Mouse (Mus musculus): ENCODE data around the gene Csmd2. TPM values are rescaled to one million over a fixed set of nuclear protein-coding genes. Genes with fewer than 3 reads are reported as not detected.
"Not testable (repeated sequence)": the region's sequence is repeated elsewhere in the genome, so short reads cannot be mapped to it uniquely, and the experiment has no call there.

Gene Csmd2
- polyA plus RNA-seq, 1 experiment from 2014 or later = not detected

DNA sequence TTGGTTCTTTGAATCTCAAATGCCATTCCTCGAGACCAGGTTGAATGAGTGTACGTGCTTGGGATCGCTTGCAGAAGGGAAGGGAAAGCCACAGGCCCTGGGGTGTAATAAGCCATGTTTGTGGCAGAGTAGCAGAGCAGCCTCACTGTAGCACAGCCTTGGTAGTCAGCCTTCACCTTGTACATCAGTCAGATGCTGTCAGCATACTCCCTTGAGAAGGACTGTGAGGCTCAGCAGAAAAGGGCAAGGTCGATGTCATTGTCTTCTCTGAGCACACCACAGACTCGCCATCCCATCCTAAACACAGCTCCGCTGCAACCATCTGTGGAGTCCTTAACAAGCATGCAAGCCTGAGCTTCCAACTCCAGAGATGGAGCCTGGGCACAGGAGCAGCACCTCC lies 533.6 kb downstream of the Csmd2 start:
- ATAC-seq (ENCODE audit: low FRiP score, low TSS enrichment) = no peak
- no peak overlapping the region for H3K9ac ChIP-seq (replicated peaks; ENCODE audit: low read length)
- H3K4me3 ChIP-seq (ENCODE audit: low read length) = no peak overlapping the region
- no peaks in the 10 kb centered on the region for H3K36me3 ChIP-seq (ENCODE audit: insufficient read depth, low read length)
- 90% methylated on average over 6 of the region's 6 CpGs for WGBS
- no peak overlapping the region for H3K4me2 ChIP-seq (replicated peaks; ENCODE audit: low read depth, low read length)
- no peak overlapping the region for H3K27ac ChIP-seq (ENCODE audit: low read length)
- H3K9me3 ChIP-seq (ENCODE audit: low read length) = no peaks in the 10 kb centered on the region
- no peaks in the 10 kb centered on the region for H3K4me1 ChIP-seq (ENCODE audit: insufficient read depth, low read length)
- H3K27me3 ChIP-seq (ENCODE audit: insufficient read depth, low read length) = no peaks in the 10 kb centered on the region

DNA sequence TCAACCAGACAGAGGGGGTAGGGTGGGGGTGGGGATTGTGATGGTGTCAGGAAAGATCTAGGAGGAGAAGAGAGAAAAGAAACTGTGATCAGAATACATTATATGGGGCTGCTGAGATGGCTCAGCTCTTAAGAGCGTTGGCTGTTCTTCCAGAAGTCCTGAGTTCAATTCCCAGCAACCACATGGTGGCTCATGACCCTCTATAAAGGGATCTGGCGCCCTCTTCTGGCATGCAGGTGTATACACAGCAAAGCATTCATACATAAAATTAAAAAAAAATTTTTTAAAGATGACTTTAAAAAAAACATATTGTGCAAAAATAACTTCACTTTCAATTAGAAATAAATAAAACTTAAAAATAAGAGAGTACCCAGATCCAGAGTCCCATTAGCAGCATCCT lies 555.7 kb downstream of the Csmd2 start:
- no peak overlapping the region for H3K9ac ChIP-seq (replicated peaks; ENCODE audit: low read length)
- 32% methylated on average over 2 of the region's 2 CpGs for WGBS

GRCm38 (mm10) chr4:128543956-128544486 lies 556.4 kb downstream of the Csmd2 start:
- H3K36me3 ChIP-seq (ENCODE audit: insufficient read depth, low read length); H3K27me3 ChIP-seq (ENCODE audit: insufficient read depth, low read length); H3K9ac ChIP-seq (replicated peaks; ENCODE audit: low read length); ATAC-seq (ENCODE audit: low FRiP score, low TSS enrichment); H3K9me3 ChIP-seq (ENCODE audit: low read length); H3K4me1 ChIP-seq (ENCODE audit: insufficient read depth, low read length); H3K4me3 ChIP-seq (ENCODE audit: low read length); H3K27ac ChIP-seq (ENCODE audit: low read length); H3K4me2 ChIP-seq (replicated peaks; ENCODE audit: low read depth, low read length): not testable (repeated sequence)
- 86% methylated on average over 2 of the region's 2 CpGs for WGBS

More for the DNA sequence above, 555.7 kb downstream of the Csmd2 start:
- no peaks in the 10 kb centered on the region for H3K9me3 ChIP-seq (ENCODE audit: low read length)
- no peak overlapping the region for H3K4me2 ChIP-seq (replicated peaks; ENCODE audit: low read depth, low read length)
- ATAC-seq (ENCODE audit: low FRiP score, low TSS enrichment) = no peak
- H3K4me1 ChIP-seq (ENCODE audit: insufficient read depth, low read length) = no peaks in the 10 kb centered on the region
- H3K27ac ChIP-seq (ENCODE audit: low read length) = no peak overlapping the region
- no peak overlapping the region for H3K4me3 ChIP-seq (ENCODE audit: low read length)
- H3K27me3 ChIP-seq (ENCODE audit: insufficient read depth, low read length) = no peaks in the 10 kb centered on the region
- no peaks in the 10 kb centered on the region for H3K36me3 ChIP-seq (ENCODE audit: insufficient read depth, low read length)

DNA sequence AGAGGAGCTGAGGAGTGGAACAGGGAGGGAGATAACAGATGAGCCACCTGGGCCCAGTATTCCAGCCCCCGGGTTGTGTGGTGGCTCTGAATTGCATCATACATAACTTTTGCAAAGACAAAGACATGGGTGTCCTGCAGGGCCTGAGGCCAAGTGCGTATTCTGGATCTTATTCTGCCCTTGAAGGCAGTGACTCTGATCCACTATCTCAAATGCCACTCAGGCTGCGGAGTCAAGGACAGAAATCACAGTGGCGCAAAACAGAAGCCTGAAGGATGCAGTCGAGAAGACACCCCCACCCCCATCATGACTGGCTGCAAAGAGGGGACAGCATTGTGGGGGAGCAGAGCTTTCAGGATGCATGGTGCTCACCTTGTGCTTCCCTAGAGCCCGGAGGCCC lies 563.1 kb downstream of the Csmd2 start:
- ATAC-seq (ENCODE audit: low FRiP score, low TSS enrichment) = no peak
- WGBS = 86% methylated on average over 6 of the region's 6 CpGs
- Histone ChIP-seq H3K4me1 (ENCODE audit: insufficient read depth, low read length) (no peaks in the 10 kb centered on the region), H3K9ac (replicated peaks; ENCODE audit: low read length) (no peak overlapping the region), H3K27ac (ENCODE audit: low read length) (no peak overlapping the region), H3K4me2 (replicated peaks; ENCODE audit: low read depth, low read length) (no peak overlapping the region), H3K9me3 (ENCODE audit: low read length) (no peaks in the 10 kb centered on the region), H3K4me3 (ENCODE audit: low read length) (no peak overlapping the region), H3K36me3 (ENCODE audit: insufficient read depth, low read length) (no peaks in the 10 kb centered on the region), H3K27me3 (ENCODE audit: insufficient read depth, low read length) (no peaks in the 10 kb centered on the region)

DNA sequence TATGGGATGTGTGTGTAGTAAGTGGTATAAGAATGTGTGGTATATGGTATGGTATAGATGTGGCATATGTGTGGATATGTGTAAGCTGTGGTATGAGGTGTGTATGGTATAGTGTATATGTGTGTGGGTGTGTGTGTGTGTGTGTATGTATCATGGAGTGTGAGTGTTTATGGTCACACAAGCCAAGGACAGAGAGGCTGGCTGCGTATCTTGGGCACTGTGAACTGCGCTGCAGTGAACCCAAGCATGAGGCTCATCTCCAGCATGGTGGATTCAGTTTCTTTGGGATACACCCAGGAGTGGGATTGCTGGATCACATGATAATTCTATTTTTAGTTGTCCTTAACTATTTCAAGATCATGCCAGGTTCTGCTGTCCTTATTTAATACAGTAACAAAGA lies 566.5 kb downstream of the Csmd2 start:
- 95% methylated on average over 2 of the region's 2 CpGs for WGBS
- no peak for ATAC-seq (ENCODE audit: low FRiP score, low TSS enrichment)
- Histone ChIP-seq H3K4me3 (ENCODE audit: low read length) (no peak overlapping the region), H3K4me1 (ENCODE audit: insufficient read depth, low read length) (no peaks in the 10 kb centered on the region), H3K9me3 (ENCODE audit: low read length) (no peaks in the 10 kb centered on the region), H3K9ac (replicated peaks; ENCODE audit: low read length) (no peak overlapping the region), H3K27me3 (ENCODE audit: insufficient read depth, low read length) (no peaks in the 10 kb centered on the region), H3K27ac (ENCODE audit: low read length) (no peak overlapping the region), H3K36me3 (ENCODE audit: insufficient read depth, low read length) (no peaks in the 10 kb centered on the region), H3K4me2 (replicated peaks; ENCODE audit: low read depth, low read length) (no peak overlapping the region)

DNA sequence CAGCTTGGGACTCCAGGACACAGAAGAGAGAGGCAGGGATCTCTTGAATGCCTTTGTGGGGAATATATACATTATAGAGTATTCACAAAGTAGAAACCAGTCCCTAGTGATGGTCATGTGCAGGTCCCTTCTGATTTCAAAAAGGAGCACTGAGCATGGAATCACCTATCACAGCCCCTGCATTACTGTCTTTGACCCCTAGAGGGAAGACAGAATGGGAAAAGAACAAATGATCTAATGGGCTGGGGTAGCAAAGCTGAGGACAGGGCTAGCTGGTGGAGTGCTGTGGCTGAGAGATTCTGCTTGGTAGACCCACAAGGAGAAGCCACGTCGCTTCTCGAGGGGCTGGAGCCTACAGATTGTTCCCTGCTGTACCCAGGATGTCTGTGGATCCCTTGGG lies 572.7 kb downstream of the Csmd2 start:
- WGBS = 91% methylated on average over 3 of the region's 3 CpGs
- Histone ChIP-seq H3K4me1 (ENCODE audit: insufficient read depth, low read length) (no peaks in the 10 kb centered on the region), H3K36me3 (ENCODE audit: insufficient read depth, low read length) (no peaks in the 10 kb centered on the region), H3K4me3 (ENCODE audit: low read length) (no peak overlapping the region), H3K9ac (replicated peaks; ENCODE audit: low read length) (no peak overlapping the region), H3K9me3 (ENCODE audit: low read length) (no peaks in the 10 kb centered on the region), H3K27ac (ENCODE audit: low read length) (no peak overlapping the region), H3K4me2 (replicated peaks; ENCODE audit: low read depth, low read length) (no peak overlapping the region), H3K27me3 (ENCODE audit: insufficient read depth, low read length) (no peaks in the 10 kb centered on the region)
- no peak for ATAC-seq (ENCODE audit: low FRiP score, low TSS enrichment)

GRCm38 (mm10) chr4:128575811-128576210 lies 588.2 kb downstream of the Csmd2 start:
- 87% methylated on average over 4 of the region's 4 CpGs for WGBS
- Histone ChIP-seq H3K9me3 (ENCODE audit: low read length) (peaks cover 6% of the 10 kb centered on the region), H3K4me1 (ENCODE audit: insufficient read depth, low read length) (no peaks in the 10 kb centered on the region), H3K27me3 (ENCODE audit: insufficient read depth, low read length) (no peaks in the 10 kb centered on the region), H3K27ac (ENCODE audit: low read length) (no peak overlapping the region), H3K4me3 (ENCODE audit: low read length) (no peak overlapping the region), H3K9ac (replicated peaks; ENCODE audit: low read length) (no peak overlapping the region), H3K36me3 (ENCODE audit: insufficient read depth, low read length) (peaks cover 12% of the 10 kb centered on the region), H3K4me2 (replicated peaks; ENCODE audit: low read depth, low read length) (no peak overlapping the region)
- ATAC-seq (ENCODE audit: low FRiP score, low TSS enrichment) = no peak

DNA sequence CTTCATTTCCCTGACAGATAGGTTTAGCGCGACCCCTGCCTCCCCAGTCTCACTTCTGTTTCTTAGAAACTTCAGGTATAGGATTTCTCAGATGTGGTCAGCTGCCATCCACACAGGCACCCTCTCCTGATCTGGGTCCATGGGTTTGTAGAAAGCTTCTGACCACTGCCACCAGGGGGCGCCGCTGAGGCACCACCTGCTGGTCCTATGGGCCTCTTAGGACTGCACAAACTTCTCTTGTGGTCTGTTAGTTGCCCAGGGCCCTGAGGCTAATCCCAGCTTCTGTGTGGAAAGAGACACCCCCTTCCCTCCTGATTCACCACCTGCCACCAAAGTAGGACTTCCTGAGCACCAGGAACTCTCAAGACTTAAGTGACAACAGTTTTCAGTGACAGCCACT lies 591.5 kb downstream of the Csmd2 start:
- H3K4me1 ChIP-seq (ENCODE audit: insufficient read depth, low read length) = no peaks in the 10 kb centered on the region
- H3K4me3 ChIP-seq (ENCODE audit: low read length) = no peak overlapping the region
- peaks cover 35% of the 10 kb centered on the region for H3K9me3 ChIP-seq (ENCODE audit: low read length)
- no peak overlapping the region for H3K4me2 ChIP-seq (replicated peaks; ENCODE audit: low read depth, low read length)
- no peak for ATAC-seq (ENCODE audit: low FRiP score, low TSS enrichment)
- peaks cover 45% of the 10 kb centered on the region for H3K36me3 ChIP-seq (ENCODE audit: insufficient read depth, low read length)
- 56% methylated on average over 4 of the region's 4 CpGs for WGBS
- H3K9ac ChIP-seq (replicated peaks; ENCODE audit: low read length) = no peak overlapping the region
- H3K27me3 ChIP-seq (ENCODE audit: insufficient read depth, low read length) = no peaks in the 10 kb centered on the region
- H3K27ac ChIP-seq (ENCODE audit: low read length) = no peak overlapping the region

GRCm38 (mm10) chr4:128593286-128593685 lies 605.6 kb downstream of the Csmd2 start:
- Histone ChIP-seq H3K27ac (ENCODE audit: low read length) (no peak overlapping the region), H3K27me3 (ENCODE audit: insufficient read depth, low read length) (no peaks in the 10 kb centered on the region), H3K36me3 (ENCODE audit: insufficient read depth, low read length) (peaks cover 23% of the 10 kb centered on the region), H3K4me2 (replicated peaks; ENCODE audit: low read depth, low read length) (no peak overlapping the region), H3K9me3 (ENCODE audit: low read length) (no peaks in the 10 kb centered on the region), H3K9ac (replicated peaks; ENCODE audit: low read length) (no peak overlapping the region), H3K4me3 (ENCODE audit: low read length) (no peak overlapping the region), H3K4me1 (ENCODE audit: insufficient read depth, low read length) (no peaks in the 10 kb centered on the region)
- ATAC-seq (ENCODE audit: low FRiP score, low TSS enrichment) = no peak
- WGBS = 99% methylated on average over 4 of the region's 4 CpGs

DNA sequence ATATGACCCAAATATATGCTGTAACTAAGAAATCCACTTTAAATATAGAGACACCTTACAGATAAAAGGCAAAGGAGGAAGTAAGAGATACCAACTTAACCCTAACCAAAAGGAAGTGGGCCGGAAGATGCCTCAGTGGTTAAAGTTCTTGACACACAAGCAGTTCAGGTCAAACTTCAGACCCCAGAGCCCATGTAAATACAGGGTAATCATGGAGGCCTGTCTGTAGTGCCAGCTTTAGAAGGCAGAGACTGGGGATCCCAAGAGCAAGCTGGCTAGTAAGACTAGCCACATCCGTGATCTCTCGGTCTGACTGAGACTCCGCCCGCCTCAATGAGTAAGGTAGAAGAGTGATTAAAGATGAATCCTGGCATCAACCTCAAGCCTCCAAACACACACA lies 606.4 kb downstream of the Csmd2 start:
- Histone ChIP-seq H3K4me3 (ENCODE audit: low read length) (no peak overlapping the region), H3K36me3 (ENCODE audit: insufficient read depth, low read length) (peaks cover 18% of the 10 kb centered on the region), H3K4me1 (ENCODE audit: insufficient read depth, low read length) (no peaks in the 10 kb centered on the region), H3K9me3 (ENCODE audit: low read length) (no peaks in the 10 kb centered on the region), H3K27me3 (ENCODE audit: insufficient read depth, low read length) (no peaks in the 10 kb centered on the region), H3K4me2 (replicated peaks; ENCODE audit: low read depth, low read length) (no peak overlapping the region), H3K27ac (ENCODE audit: low read length) (no peak overlapping the region), H3K9ac (replicated peaks; ENCODE audit: low read length) (no peak overlapping the region)
- 90% methylated on average over 5 of the region's 5 CpGs for WGBS
- no peak for ATAC-seq (ENCODE audit: low FRiP score, low TSS enrichment)
